ENCODE assay signal across 8 mouse cellular contexts in genomic region chr11:23255427-23256193, GRCm38 (mm10). TPM values are rescaled to one million over a fixed set of nuclear protein-coding genes. Genes with fewer than 3 reads are reported as not detected.
A peak's percentile ranks its signal among the peaks of the same experiment; 100 is the strongest.
DNase-seq lines count a peak whose midpoint lies in the region; ATAC-seq lines count a peak whose summit lies in the region.

Xpo1 (plus strand) TSS chr11:23256041.

- H3K27ac ChIP-seq in hindbrain, embryonic 12.5 days: peak within 1 kb of the TSS; percentile 100

- H3K9ac ChIP-seq in hindbrain, embryonic 12.5 days: peak within 1 kb of the TSS; percentile 99

- no peaks in the 10 kb centered on the region for H3K9me3 ChIP-seq in hindbrain, embryonic 12.5 days (replicated peaks)

- peak; percentile 99 for ATAC-seq in hindbrain, embryonic 12.5 days (ENCODE audit: low FRiP score)

- peaks cover 18% of the 10 kb centered on the region for H3K4me1 ChIP-seq in hindbrain, embryonic 12.5 days

- WGBS in hindbrain, embryonic 12.5 days: under 1% methylated on average over 47 of the region's 60 CpGs

- peak; percentile 100 for DNase-seq in NIH3T3 (ENCODE audit: low read depth)
- peak; percentile 100 for DNase-seq in cerebellum, postnatal 10 days
- peak; percentile 99 to 100 for DNase-seq in frontal cortex, postnatal 10 days (ENCODE audit: low spot score in 2 of 2)
- peak; percentile 100 for DNase-seq in layer of hippocampus, postnatal 14 days (ENCODE audit: low spot score in 2 of 2)
- peak; percentile 100 for DNase-seq in lung, postnatal 14 days
- DNase-seq in retina, adult 2 months (ENCODE audit: low read depth, low spot score): peak; percentile 99
- peak; percentile 99 for DNase-seq in thymus, postnatal 36 days

- H3K4me2 ChIP-seq in hindbrain, embryonic 12.5 days (replicated peaks): peak within 1 kb of the TSS; percentile 85

- H3K27me3 ChIP-seq in hindbrain, embryonic 12.5 days: no peaks in the 10 kb centered on the region

- peak within 1 kb of the TSS; percentile 80 for H3K4me3 ChIP-seq in hindbrain, embryonic 12.5 days

- no peaks in the 10 kb centered on the region for H3K36me3 ChIP-seq in hindbrain, embryonic 12.5 days

RNA-seq across cellular contexts. Expression of gene Xpo1, which starts in this region (rescaled TPM):
- polyA plus RNA-seq in hindbrain, embryonic 12.5 days (2016; fragmentation: Nextera tagmentation; extraction: Ambion mirVana): 149 and 159 TPM in 2 replicates
- 10 to 100 TPM; 68.2 to 68.8 TPM for total RNA-seq in layer of hippocampus, postnatal 14 days (2021)

Comparison
In these comparisons a context has a peak if more than half of its experiments do, and no peak if none do; other contexts are left out.
1. Peak in every context shown above with its lines: DNase-seq, ATAC-seq, H3K4me3 ChIP-seq and H3K27ac ChIP-seq.